Mouse (Mus musculus) heart, postnatal 0 days (tissue): Measurements from ENCODE around the gene Galc.

Experiments
- CTCF ChIP-seq: IDR thresholded peaks from 2 replicates; pipeline ENCODE4 v1.5.1; 2016; ENCODE audit warnings: antibody characterized with exemption, control low read depth, low read depth
- EP300 ChIP-seq: IDR thresholded peaks from 2 replicates; pipeline ENCODE4 v1.6.1; 2016; ENCODE audit warnings: antibody characterized with exemption, low read depth

- TF ChIP-seq CTCF (no peak), EP300 (no peak)
Measured at GRCm38 (mm10) chr12:98213332-98213731, 45.9 kb downstream of the Galc start.
